Mouse (Mus musculus) embryonic facial prominence, embryonic 12.5 days (tissue): ENCODE measurements around the gene Asgr2. TPM values are rescaled to one million over a fixed set of nuclear protein-coding genes. Genes with fewer than 3 reads are reported as not detected.

Experiments
- polyA plus RNA-seq: library from polyadenylated mRNA; unstranded; fragments of >200 nt; fragmentation: Nextera tagmentation; extraction: Ambion mirVana; gene quantifications from 2 replicates; pipeline ENCODE4 v1.2.1, GENCODE M21; 2016

Gene Asgr2
- polyA plus RNA-seq, 1 experiment from 2014 or later: not detected

Other genes starting within 250 kb of the Asgr2 start
- gene Plscr3, start 246.3 kb upstream of the Asgr2 start, polyA plus RNA-seq: 122 and 127 TPM in 2 replicates
- 2.4 and 2.5 TPM in 2 replicates for gene Tnk1, start 233.9 kb upstream of the Asgr2 start, polyA plus RNA-seq
- gene Tmem95, start 214.6 kb upstream of the Asgr2 start, polyA plus RNA-seq: not detected in 2 replicates
- 2.9 and 3.0 TPM in 2 replicates for gene Kctd11, start 211.2 kb upstream of the Asgr2 start, polyA plus RNA-seq
- 0.83 and 1.3 TPM in 2 replicates for gene Acap1, start 197.1 kb upstream of the Asgr2 start, polyA plus RNA-seq
- 21.4 and 23.6 TPM in 2 replicates for gene 2810408A11Rik, start 191.7 kb upstream of the Asgr2 start, polyA plus RNA-seq
- 14.2 and 15.9 TPM in 2 replicates for gene Neurl4, start 191.6 kb upstream of the Asgr2 start, polyA plus RNA-seq
- gene Gps2, start 178.8 kb upstream of the Asgr2 start, polyA plus RNA-seq: 84.8 and 92.0 TPM in 2 replicates
- gene Eif5a, start 170.7 kb upstream of the Asgr2 start, polyA plus RNA-seq: 1,661 and 1,669 TPM in 2 replicates
- gene Ybx2, start 156.8 kb upstream of the Asgr2 start, polyA plus RNA-seq: 10.7 and 11.4 TPM in 2 replicates
- gene Slc2a4, start 144.5 kb upstream of the Asgr2 start, polyA plus RNA-seq: 34.2 and 36.1 TPM in 2 replicates
- 29.6 and 32.2 TPM in 2 replicates for gene Cldn7, start 127.9 kb upstream of the Asgr2 start, polyA plus RNA-seq
- 32.4 and 32.8 TPM in 2 replicates for gene Ctdnep1, start 111.5 kb upstream of the Asgr2 start, polyA plus RNA-seq
- gene Elp5, start 110.1 kb upstream of the Asgr2 start, polyA plus RNA-seq: 123 and 130 TPM in 2 replicates
- 463 and 471 TPM in 2 replicates for gene Gabarap, start 101.5 kb upstream of the Asgr2 start, polyA plus RNA-seq
- 95.1 and 99.1 TPM in 2 replicates for gene Phf23, start 96.9 kb upstream of the Asgr2 start, polyA plus RNA-seq
- gene Dvl2, start 92.0 kb upstream of the Asgr2 start, polyA plus RNA-seq: 67.2 and 70.3 TPM in 2 replicates
- gene Acadvl, start 77.2 kb upstream of the Asgr2 start, polyA plus RNA-seq: 66.8 and 70.4 TPM in 2 replicates
- gene Dlg4, start 75.7 kb upstream of the Asgr2 start, polyA plus RNA-seq: 12.6 and 14.9 TPM in 2 replicates
- gene Asgr1, start 38.6 kb upstream of the Asgr2 start, polyA plus RNA-seq: 0.51 and 0.83 TPM in 2 replicates
- 0.41 TPM in 1 of 2 replicates, not detected in the other for gene Mgl2, start 37.7 kb downstream of the Asgr2 start, polyA plus RNA-seq
- 0.29 TPM in 1 of 2 replicates, not detected in the other for gene Clec10a, start 63.6 kb downstream of the Asgr2 start, polyA plus RNA-seq
- 1.5 and 2.0 TPM in 2 replicates for gene Slc16a11, start 120.1 kb downstream of the Asgr2 start, polyA plus RNA-seq
- gene Slc16a13, start 128.4 kb downstream of the Asgr2 start, polyA plus RNA-seq: 12.8 and 13.3 TPM in 2 replicates
- gene Bcl6b, start 137.2 kb downstream of the Asgr2 start, polyA plus RNA-seq: 10.7 and 10.8 TPM in 2 replicates
- 193 and 202 TPM in 2 replicates for gene 0610010K14Rik, start 145.3 kb downstream of the Asgr2 start, polyA plus RNA-seq
- gene Gm21988, start 147.2 kb downstream of the Asgr2 start, polyA plus RNA-seq: 9.9 and 13.2 TPM in 2 replicates
- 136 and 148 TPM in 2 replicates for gene Rnasek, start 147.2 kb downstream of the Asgr2 start, polyA plus RNA-seq
- 2.9 and 4.0 TPM in 2 replicates for gene Alox12, start 162.7 kb downstream of the Asgr2 start, polyA plus RNA-seq
- not detected in 2 replicates for gene Alox12e, start 230.0 kb downstream of the Asgr2 start, polyA plus RNA-seq